Mouse (Mus musculus): Measurements from ENCODE around the gene Etv6.

DNA sequence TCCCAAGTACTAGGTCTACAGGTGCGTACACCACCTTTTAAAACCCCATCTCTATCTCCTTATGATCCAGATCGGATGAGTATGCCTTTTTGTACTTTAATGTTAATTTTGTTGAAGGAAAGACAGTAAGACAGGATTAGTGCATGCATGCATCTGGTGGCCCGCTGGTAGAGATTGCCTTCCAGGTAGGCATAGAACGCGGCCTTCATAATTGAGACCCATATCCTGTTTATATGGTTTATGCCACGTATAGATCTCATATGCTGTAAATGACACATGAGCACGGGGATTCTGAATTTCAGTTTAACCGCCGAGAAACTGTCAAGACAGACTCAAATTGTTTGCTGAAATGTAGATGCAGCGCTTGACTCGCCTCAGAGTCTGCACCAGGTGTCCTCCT lies 133.3 kb downstream of the Etv6 start:
- TF ChIP-seq CTCF (IDR thresholded peaks at IDR 0.05; ENCODE audit: borderline replicate concordance, extremely low read depth, insufficient read depth, insufficient read length) (no peak), POLR2A (IDR thresholded peaks at IDR 0.05; ENCODE audit: borderline replicate concordance, extremely low read depth, insufficient read depth, insufficient read length, poor library complexity, severe bottlenecking) (no peak)
